In the genomic region with DNA sequence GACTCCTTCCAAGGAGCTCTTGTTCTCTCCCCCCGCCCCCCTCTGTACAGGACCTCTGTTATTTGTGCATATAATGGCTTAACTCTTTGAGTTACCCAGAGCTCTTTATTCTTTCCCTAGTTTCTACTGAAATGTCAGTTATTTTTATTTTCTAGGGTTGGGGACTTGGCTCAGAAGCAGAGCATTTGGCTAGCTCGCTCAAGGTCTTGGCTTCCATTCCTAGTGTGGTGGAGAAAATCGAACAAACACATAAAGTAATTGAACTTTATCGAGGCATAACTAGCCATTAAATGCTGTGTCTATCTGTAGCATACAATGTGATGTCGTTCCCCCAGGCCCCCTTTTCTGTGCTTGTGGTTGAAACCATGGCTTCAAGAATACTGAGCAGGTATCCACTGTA, we compare ENCODE assay signal across 21 mouse cellular contexts.
DNase-seq lines count a peak whose midpoint lies in the region; ATAC-seq lines count a peak whose summit lies in the region.
"Had no signal": no experiment of that assay in that cellular context is flagged by ENCODE, and none has a peak within 500 bp of the region (broad histone marks: within the 10 kb centered on the region; RNA-seq: fewer than 3 reads in every experiment).

No protein-coding gene starts in this region.

- no peak overlapping the region for H3K4me2 ChIP-seq in forebrain, embryonic 13.5 days
- H3K4me2 ChIP-seq: forebrain, embryonic 15.5 days had no signal

- intact Hi-C loops in heart, postnatal 10 days (cut with DNase I) = no loop called here

- H3K4me1 ChIP-seq in heart, embryonic 10.5 days = peaks cover 45% of the 10 kb centered on the region
- 0 out of 2 replicates have a peak, but pooled peaks cover 5% of the 10 kb centered on the region for H3K4me1 ChIP-seq in brown adipose tissue, adult 24 weeks (ENCODE audit: control insufficient read depth, insufficient read depth, insufficient read length, low read length)
- peaks cover 48% of the 10 kb centered on the region for H3K4me1 ChIP-seq in forebrain, embryonic 13.5 days

- 93% methylated on average over 5 of the region's 5 CpGs for WGBS in heart, embryonic 10.5 days
- 87% methylated on average over 5 of the region's 5 CpGs for WGBS in forebrain, embryonic 13.5 days

- no peak overlapping the region for H3K9ac ChIP-seq in forebrain, embryonic 13.5 days
- H3K9ac ChIP-seq: embryonic facial prominence, embryonic 15.5 days; forebrain, embryonic 15.5 days; hindbrain, embryonic 14.5 days; liver, embryonic 13.5 days had no signal

- H3K36me3 ChIP-seq in heart, embryonic 10.5 days = no peaks in the 10 kb centered on the region
- no peaks in the 10 kb centered on the region for H3K36me3 ChIP-seq in forebrain, embryonic 13.5 days (ENCODE audit: poor library complexity, severe bottlenecking)
- H3K36me3 ChIP-seq: embryonic facial prominence, embryonic 15.5 days; forebrain, embryonic 15.5 days; liver, embryonic 13.5 days; midbrain, embryonic 13.5 days had no signal

- 0 out of 2 replicates have a peak overlapping the region, but pooled peaks have one; percentile 88 for H3K27ac ChIP-seq in heart, embryonic 10.5 days
- peak overlapping the region; percentile 29 for H3K27ac ChIP-seq in brown adipose tissue, adult 24 weeks (replicated peaks; ENCODE audit: low read depth, low read length)
- H3K27ac ChIP-seq in forebrain, embryonic 13.5 days = no peak overlapping the region
- H3K27ac ChIP-seq: embryonic facial prominence, embryonic 15.5 days; forebrain, embryonic 15.5 days; liver, embryonic 13.5 days had no signal

- ATAC-seq in forebrain, embryonic 13.5 days = no peak
- ATAC-seq: inflammation-experienced regulatory T-cells, adult 6 months had no signal

- no peak overlapping the region for H3K4me3 ChIP-seq in heart, embryonic 10.5 days
- no peak overlapping the region for H3K4me3 ChIP-seq in brown adipose tissue, adult 24 weeks (ENCODE audit: insufficient read depth, low read depth, low read length)
- H3K4me3 ChIP-seq in forebrain, embryonic 13.5 days = no peak overlapping the region
- H3K4me3 ChIP-seq: embryonic facial prominence, embryonic 15.5 days; forebrain, embryonic 15.5 days; liver, embryonic 13.5 days; midbrain, embryonic 13.5 days had no signal

- no peaks in the 10 kb centered on the region for H3K9me3 ChIP-seq in heart, embryonic 10.5 days
- 0 out of 2 replicates have a peak, but pooled peaks cover 7% of the 10 kb centered on the region for H3K9me3 ChIP-seq in forebrain, embryonic 13.5 days (replicated peaks)
- H3K9me3 ChIP-seq: embryonic facial prominence, embryonic 15.5 days; forebrain, embryonic 15.5 days; liver, embryonic 13.5 days; midbrain, embryonic 13.5 days had no signal

- DNase-seq in cerebellum, adult 8-10 months = peak; percentile 36
- no peak for DNase-seq in cerebellum, adult 11-12 months
- DNase-seq in heart, embryonic 10.5 days (ENCODE audit: low spot score) = no peak
- no peak for DNase-seq in heart, postnatal 10 days
- peak; percentile 7 for DNase-seq in adipocyte (ENCODE audit: low spot score)
- no peak for DNase-seq in adrenal gland, adult 18-20 months (ENCODE audit: low spot score in 2 of 2)
- DNase-seq: adrenal gland, adult 2 months; kidney, adult 18-20 months; layer of hippocampus, adult 9-11 months; liver, embryonic 13.5 days; lung, embryonic 14.5 days; right cerebral cortex, postnatal 14 days; thymus, adult 2 months; thymus, postnatal 4 days had no signal

- H3K27me3 ChIP-seq in heart, embryonic 10.5 days (ENCODE audit: insufficient read depth, poor library complexity, severe bottlenecking) = no peaks in the 10 kb centered on the region
- 0 out of 2 replicates have a peak, but pooled peaks cover under 1% of the 10 kb centered on the region for H3K27me3 ChIP-seq in forebrain, embryonic 13.5 days
- H3K27me3 ChIP-seq: embryonic facial prominence, embryonic 15.5 days; forebrain, embryonic 15.5 days; liver, embryonic 13.5 days; midbrain, embryonic 13.5 days had no signal

Comparison
In these comparisons a context has a peak if more than half of its experiments do, and no peak if none do; other contexts are left out.
1. DNase-seq: peak in cerebellum, adult 8-10 months (single experiment) and adipocyte (single experiment); none in cerebellum, adult 11-12 months (single experiment), heart, embryonic 10.5 days (single experiment), heart, postnatal 10 days (0 of 2) and adrenal gland, adult 18-20 months (0 of 2).